Mouse (Mus musculus): Measurements from ENCODE around the gene Zmynd8.

Gene Zmynd8

GRCm38 (mm10) chr2:165896171-165896570, 2.6 kb downstream of the Zmynd8 start:
- DNase-seq (ENCODE audit: low read depth) = no peak

GRCm38 (mm10) chr2:165895687-165896086, 3.1 kb downstream of the Zmynd8 start:
- DNase-seq (ENCODE audit: low read depth) = no peak

GRCm38 (mm10) chr2:165894533-165894932, 4.3 kb downstream of the Zmynd8 start:
- no peak for DNase-seq (ENCODE audit: low read depth)

DNA sequence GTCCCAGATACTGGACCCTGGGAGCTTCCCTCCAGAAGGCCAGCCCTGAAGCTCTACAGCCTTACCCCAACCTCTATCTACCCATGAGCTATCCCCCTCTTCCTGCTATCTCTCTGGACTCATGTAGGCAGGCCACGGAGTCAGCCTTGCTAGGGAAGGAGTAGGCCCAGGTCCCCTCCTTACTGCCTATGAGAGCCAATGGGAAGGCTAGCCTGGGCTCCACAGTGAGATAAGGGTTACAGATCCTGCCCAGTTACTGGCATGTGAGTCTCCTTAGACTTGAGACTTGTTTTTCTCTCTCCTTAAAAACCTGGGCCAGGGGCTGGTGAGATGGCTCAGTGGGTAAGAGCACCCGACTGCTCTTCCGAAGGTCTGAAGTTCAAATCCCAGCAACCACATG, 5.6 kb downstream of the Zmynd8 start:
- DNase-seq (ENCODE audit: low read depth) = no peak

- no peak for DNase-seq (ENCODE audit: low read depth)
Observed at GRCm38 (mm10) chr2:165892626-165893025, 6.2 kb downstream of the Zmynd8 start.

DNA sequence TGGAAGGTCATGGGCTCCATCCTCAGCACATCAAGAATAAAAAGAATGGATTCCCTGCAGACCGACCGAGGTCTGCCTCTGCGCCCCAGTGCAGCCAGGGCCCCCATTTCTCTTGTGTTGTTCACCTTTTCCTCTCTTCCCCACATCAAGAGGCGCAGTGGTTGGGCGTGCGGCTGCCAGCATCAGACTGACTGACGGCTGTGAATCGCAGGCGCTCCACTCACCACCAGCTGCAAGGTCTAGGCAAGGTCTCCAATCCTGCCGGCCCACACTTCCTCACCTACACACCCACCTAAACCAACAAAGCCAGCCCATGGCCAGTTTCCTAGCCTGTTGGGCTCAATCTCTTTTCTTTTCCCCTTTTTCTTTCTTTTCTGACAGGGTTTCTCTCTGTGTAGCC, 8.4 kb downstream of the Zmynd8 start:
- DNase-seq (ENCODE audit: low read depth) = no peak

DNA sequence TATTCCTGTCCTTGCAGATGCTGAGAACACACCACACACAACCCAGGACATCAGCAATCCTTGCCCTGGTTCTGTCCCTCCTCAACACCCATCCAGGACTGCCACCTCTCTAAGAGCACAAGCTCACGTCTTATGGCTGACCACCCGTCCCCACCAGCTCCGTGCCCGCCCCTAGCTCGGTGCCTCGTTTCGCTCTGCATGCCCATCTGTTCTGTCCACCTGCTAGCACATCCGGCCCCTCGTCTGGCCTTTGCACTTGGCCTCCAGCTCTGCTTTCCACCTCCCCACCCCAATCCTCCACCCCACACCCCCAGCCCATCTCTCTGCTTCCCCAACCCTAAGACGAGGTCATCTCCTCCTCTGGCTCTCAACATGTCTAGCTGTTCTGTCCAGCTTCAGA, 8.9 kb downstream of the Zmynd8 start:
- no peak for DNase-seq (ENCODE audit: low read depth)

DNA sequence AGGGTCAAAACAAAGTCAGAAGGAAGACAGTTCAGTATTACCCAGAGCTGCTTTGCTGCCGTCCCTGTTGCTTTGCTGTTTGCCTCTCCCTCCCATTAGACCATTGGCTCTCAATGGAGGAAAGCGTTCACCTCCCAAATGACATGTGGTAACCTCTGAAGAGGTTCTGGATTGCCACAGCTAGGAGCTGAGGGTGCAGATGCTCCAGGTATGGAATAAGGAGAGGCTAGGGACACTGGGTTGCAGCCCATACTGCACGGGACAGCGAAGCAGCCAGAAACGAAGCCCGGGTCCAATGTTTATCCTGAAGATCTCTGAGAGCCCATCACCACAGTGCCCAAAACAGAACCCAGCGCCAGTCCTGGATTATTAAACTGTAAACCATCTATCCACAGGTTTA, 9.6 kb downstream of the Zmynd8 start:
- no peak for DNase-seq (ENCODE audit: low read depth)

GRCm38 (mm10) chr2:165888813-165889221, 10.0 kb downstream of the Zmynd8 start:
- no peak for DNase-seq (ENCODE audit: low read depth)

DNA sequence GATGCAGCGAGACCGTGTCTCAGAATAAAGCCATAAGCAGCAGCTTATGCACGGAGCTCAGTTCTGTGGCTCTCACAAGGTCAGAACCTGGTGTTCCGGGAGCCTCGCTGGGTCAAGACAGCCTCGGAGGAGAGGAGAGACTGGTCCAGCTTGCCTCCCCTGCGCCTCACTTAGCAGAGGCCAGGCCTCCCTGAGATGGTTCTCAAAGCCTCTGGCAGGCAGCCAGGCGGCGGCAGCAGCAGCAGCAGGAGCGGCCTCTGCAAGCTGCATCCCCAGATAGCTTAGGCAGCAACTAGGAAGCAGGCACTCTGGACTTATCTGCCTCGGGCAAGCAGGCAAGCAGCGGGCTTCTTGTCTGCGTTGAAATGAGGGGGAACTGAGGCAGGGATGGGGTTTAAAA, 10.4 kb downstream of the Zmynd8 start:
- peak; percentile 73 for DNase-seq (ENCODE audit: low read depth)

GRCm38 (mm10) chr2:165886857-165887628, 11.8 kb downstream of the Zmynd8 start:
- DNase-seq (ENCODE audit: low read depth) = no peak

- DNase-seq (ENCODE audit: low read depth) = peak; percentile 43
Observed at GRCm38 (mm10) chr2:165886482-165886856, 12.3 kb downstream of the Zmynd8 start.

GRCm38 (mm10) chr2:165885951-165886320, 12.9 kb downstream of the Zmynd8 start:
- no peak for DNase-seq (ENCODE audit: low read depth)

DNA sequence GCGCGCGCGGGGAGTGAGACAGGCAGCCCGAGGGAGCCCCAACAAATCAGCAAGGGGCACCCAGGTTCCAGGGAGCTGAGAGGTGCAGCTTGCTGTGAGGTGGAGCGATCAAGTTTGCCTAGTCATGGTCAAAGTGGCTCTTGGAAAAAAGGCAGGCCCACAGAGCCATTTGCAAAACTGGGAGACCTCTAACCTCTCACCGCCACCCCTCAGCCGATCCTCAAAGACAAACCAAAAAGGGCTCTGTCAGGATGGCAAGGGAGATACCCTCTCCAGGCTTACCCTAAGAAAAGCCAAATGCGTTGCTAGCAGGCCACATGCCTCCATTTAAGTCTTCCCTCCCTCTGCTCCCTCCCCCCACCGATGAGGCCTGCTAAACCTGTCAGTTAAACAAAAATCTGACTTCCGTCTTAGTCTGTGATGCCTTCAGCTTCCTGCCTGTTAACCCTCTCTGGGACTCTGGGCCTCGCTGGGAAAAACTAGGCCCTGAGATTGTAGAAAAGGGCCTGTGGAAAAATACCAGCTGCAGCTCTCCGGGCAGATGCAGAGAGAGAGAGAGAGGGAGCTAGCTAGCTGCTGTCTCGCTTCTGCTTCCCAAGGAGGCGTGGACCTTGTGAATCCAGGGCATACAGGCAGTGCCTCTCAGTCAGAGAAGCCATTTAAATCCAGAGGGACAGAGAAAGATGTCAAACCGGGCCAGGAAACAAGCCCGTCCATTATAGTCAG, 13.4 kb downstream of the Zmynd8 start:
- peak; percentile 67 for DNase-seq (ENCODE audit: low read depth)

GRCm38 (mm10) chr2:165884577-165885224, 14.1 kb downstream of the Zmynd8 start:
- DNase-seq (ENCODE audit: low read depth) = peak; percentile 99

GRCm38 (mm10) chr2:165883846-165884576, 14.8 kb downstream of the Zmynd8 start:
- peak; percentile 75 for DNase-seq (ENCODE audit: low read depth)

DNA sequence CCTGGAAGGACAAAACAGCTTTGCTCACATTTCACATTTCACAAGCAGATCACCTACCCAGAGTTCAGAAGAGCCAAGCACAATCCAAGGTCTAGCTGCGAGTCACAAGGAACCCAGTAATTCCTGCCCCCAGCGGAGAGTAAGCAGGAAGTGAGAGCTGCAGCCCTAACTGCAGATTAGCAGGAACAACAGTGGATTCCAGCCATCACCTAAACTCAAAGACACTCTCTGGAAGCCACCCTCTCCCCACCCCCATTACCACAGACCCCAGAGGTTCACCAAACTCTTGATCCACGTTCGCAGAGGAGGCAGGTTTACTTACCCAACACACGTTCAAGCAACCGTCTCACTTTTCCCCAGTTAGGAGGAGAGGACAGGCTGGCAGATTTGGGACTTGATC, 15.8 kb downstream of the Zmynd8 start:
- DNase-seq (ENCODE audit: low read depth) = peak; percentile 62

GRCm38 (mm10) chr2:165881585-165882431, 17.0 kb downstream of the Zmynd8 start:
- peak; percentile 92 for DNase-seq (ENCODE audit: low read depth)

DNA sequence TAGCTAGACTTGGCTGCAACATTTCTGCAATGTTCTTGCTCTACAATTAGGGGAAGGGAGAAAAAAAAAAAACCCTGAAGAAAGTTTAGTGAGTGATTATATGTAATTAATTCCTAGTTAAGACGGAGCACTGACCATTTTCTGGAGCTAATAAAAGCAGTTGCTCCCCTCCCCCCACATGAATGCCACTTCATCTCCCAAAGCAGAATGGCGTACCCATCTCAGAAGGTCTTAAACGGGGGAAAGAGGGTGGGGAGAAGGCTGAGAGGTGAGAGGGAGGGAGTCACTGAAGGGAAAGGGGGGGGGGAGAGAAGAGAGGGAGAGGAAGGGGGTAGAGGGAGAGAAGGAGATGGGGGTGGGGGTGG, 17.6 kb downstream of the Zmynd8 start:
- no peak for DNase-seq (ENCODE audit: low read depth)

DNA sequence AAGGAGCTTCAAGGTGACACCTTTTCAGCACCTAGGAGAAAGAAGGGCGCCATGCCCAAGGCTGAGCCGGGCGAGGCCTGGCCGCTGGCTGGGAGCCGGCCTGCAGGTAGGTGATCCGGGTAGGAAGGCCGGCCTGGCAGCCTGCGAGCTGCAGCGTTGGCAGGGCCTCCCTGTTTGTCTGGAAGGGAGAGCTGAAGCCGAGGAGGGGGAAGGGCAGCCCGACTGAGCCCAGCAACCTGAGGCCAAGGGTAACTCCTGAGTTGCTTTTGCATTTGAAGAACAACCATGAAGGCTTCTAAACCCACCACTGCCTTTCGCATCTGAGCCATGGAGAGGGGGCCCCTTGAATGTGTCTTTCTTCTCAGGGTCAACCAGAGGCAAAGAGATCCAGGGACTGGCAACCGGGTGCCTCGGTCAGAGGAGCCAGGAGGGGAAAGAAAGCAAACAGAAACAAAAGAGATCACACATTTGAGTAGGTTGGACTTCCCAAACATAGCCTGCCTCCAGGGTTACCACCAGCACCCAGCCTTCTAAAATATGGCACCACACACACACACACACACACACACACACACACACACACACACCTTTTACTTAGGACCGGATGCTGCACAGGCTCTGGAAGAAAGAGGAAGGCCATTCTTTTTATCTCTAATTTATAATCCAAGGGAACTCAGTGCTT, 18.2 kb downstream of the Zmynd8 start:
- DNase-seq (ENCODE audit: low read depth) = no peak

All from NIH3T3 (cell line).